8 mouse cellular contexts compared by ENCODE assay signal in the genomic region with DNA sequence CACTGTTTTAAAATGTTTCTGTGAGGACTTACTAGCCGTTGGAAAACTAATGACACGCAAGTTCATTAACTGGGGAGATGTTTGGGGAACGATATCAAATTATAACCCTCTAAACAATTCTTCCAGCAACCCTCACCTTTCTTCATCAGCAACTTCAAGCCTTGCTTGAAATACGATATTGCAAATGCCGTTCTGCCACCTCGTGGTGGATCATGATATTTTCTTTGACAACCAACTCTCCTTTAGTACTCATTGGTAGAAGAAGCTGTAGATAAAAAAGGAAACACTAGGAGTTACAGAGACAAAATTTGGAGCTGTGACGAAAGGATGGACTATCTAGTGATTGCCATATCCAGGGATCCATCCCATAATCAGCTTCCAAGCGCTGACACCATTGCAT.
DNase-seq lines count a peak whose midpoint lies in the region; ATAC-seq and TF ChIP-seq lines count a peak whose summit lies in the region.
"Had no signal": no experiment of that assay in that cellular context is flagged by ENCODE, and none has a peak within 500 bp of the region (broad histone marks: within the 10 kb centered on the region; RNA-seq: fewer than 3 reads in every experiment).

No protein-coding gene starts in this region.

- no peak overlapping the region for H3K9ac ChIP-seq in ES-E14 (ENCODE audit: insufficient read depth, low read depth, low read length, poor library complexity, severe bottlenecking)
- H3K9ac ChIP-seq in lung, embryonic 14.5 days = no peak overlapping the region
- H3K9ac ChIP-seq: stomach, embryonic 15.5 days had no signal

- WGBS in lung, embryonic 14.5 days = 12% methylated on average over 8 of the region's 8 CpGs

- peak; percentile 41; the same call in 1 of the 2 replicates for ATAC-seq in lung, embryonic 14.5 days (ENCODE audit: insufficient read depth)

- no peaks in the 10 kb centered on the region for H3K36me3 ChIP-seq in ES-E14 (ENCODE audit: control insufficient read depth, insufficient read depth, low read length, poor library complexity, severe bottlenecking)
- H3K36me3 ChIP-seq in lung, embryonic 14.5 days (ENCODE audit: insufficient read depth) = no peaks in the 10 kb centered on the region
- H3K36me3 ChIP-seq: stomach, embryonic 15.5 days had no signal

- no peak overlapping the region for H3K4me2 ChIP-seq in lung, embryonic 14.5 days
- H3K4me2 ChIP-seq: stomach, embryonic 15.5 days had no signal

- H3K27ac ChIP-seq in ES-E14 (ENCODE audit: insufficient read depth, low read depth, low read length, poor library complexity, severe bottlenecking) = no peak overlapping the region
- no peak overlapping the region for H3K27ac ChIP-seq in lung, embryonic 14.5 days (ENCODE audit: low read depth)
- H3K27ac ChIP-seq: stomach, embryonic 15.5 days had no signal

- no peak overlapping the region for H3K4me3 ChIP-seq in ES-E14 (ENCODE audit: insufficient read depth in 1 of 2, low read depth in 1 of 2, low read length in 2 of 2, poor library complexity in 1 of 2, severe bottlenecking in 1 of 2)
- no peak overlapping the region for H3K4me3 ChIP-seq in lung, embryonic 14.5 days (ENCODE audit: low read depth, low read length)
- H3K4me3 ChIP-seq: stomach, embryonic 15.5 days had no signal

- no peaks in the 10 kb centered on the region for H3K4me1 ChIP-seq in ES-E14 (ENCODE audit: control insufficient read depth in 2 of 2, insufficient read depth in 2 of 2, low read length in 2 of 2, poor library complexity in 1 of 2)
- H3K4me1 ChIP-seq in lung, embryonic 14.5 days (ENCODE audit: insufficient read depth) = no peaks in the 10 kb centered on the region
- H3K4me1 ChIP-seq: stomach, embryonic 15.5 days had no signal

- in situ Hi-C loops in ES-E14 (cut with MboI; ENCODE audit: low sequenced_read_pairs in 2 of 2, unreplicated experiment in 2 of 2) = loop anchor here in 1 of 2 experiments (25.0 kb wide), 1 partner anchor 359 kb away; no protein-coding TSS in a partner anchor

- DNase-seq in ES-E14 (ENCODE audit: low read depth, low spot score) (peak; percentile 80), adipocyte (ENCODE audit: low spot score) (peak; percentile 68)
- DNase-seq in embryo, embryonic 10 days (ENCODE audit: low spot score) = peak; percentile 87
- peak; percentile 56 to 77 for DNase-seq in heart, postnatal 14 days
- DNase-seq in layer of hippocampus, adult 11-12 months (ENCODE audit: low spot score) = peak; percentile 85
- DNase-seq in lung, embryonic 14.5 days = peak; percentile 95
- DNase-seq in right cerebral cortex, adult 2 months (ENCODE audit: low spot score in 2 of 2) = peak; percentile 87 to 92

- intact Hi-C loops in heart, postnatal 14 days (cut with DNase I) = loop anchor here (1.0 to 10.0 kb wide), 2 partner anchors 358 to 1511 kb away; no protein-coding TSS in a partner anchor

- no peaks in the 10 kb centered on the region for H3K27me3 ChIP-seq in lung, embryonic 14.5 days (ENCODE audit: insufficient read depth, low read length)
- H3K27me3 ChIP-seq: stomach, embryonic 15.5 days had no signal

- peaks cover 7% of the 10 kb centered on the region; the same call in 1 of the 2 replicates for H3K9me3 ChIP-seq in ES-E14 (ENCODE audit: control insufficient read depth, insufficient read depth, low read depth, low read length)
- H3K9me3 ChIP-seq in lung, embryonic 14.5 days (ENCODE audit: low read depth, low read length) = no peaks in the 10 kb centered on the region
- H3K9me3 ChIP-seq: stomach, embryonic 15.5 days had no signal

- peak; percentile 74 for TF ChIP-seq CTCF in lung, embryonic 14.5 days (IDR thresholded peaks at IDR 0.05; ENCODE audit: low read depth)

TF ChIP-seq in ES-E14, 5 proteins besides CTCF, POLR2A, EP300 and RAD21:
- TF ChIP-seq ZC3H11A (IDR thresholded peaks at IDR 0.05; ENCODE audit: borderline replicate concordance, low read depth, low read length) (peak; percentile 76), ZNF384 (IDR thresholded peaks at IDR 0.05; ENCODE audit: low read depth, low read length) (no peak)
